Mouse (Mus musculus) stomach, postnatal 0 days (tissue): ENCODE measurements around the gene Pde10a. TPM values are rescaled to one million over a fixed set of nuclear protein-coding genes. Genes with fewer than 3 reads are reported as not detected.

Experiments
- ATAC-seq: fragments of 200-750 bp; cut with Nextera tagmentation; 2 replicates; pipeline ENCODE4 v1.8.0; 2017; ENCODE audit not compliant: low FRiP score, low TSS enrichment
- DNase-seq: peaks from one replicate; pipeline ENCODE4 v3.0.0-alpha.2; 2016; ENCODE audit warnings: low spot score
- H3K27ac ChIP-seq: fragments of 300-500 bp; sonication (generic); replicated peaks from 2 replicates; pipeline ENCODE4 v1.5.1; 2014; ENCODE audit warnings: mild to moderate bottlenecking, control low read depth
- H3K27me3 ChIP-seq: fragments of 300-500 bp; sonication (generic); 2 replicates; pipeline ENCODE4 v1.6.1; 2014; ENCODE audit warnings: low read length; ENCODE audit not compliant: control insufficient read depth, insufficient read depth
- H3K36me3 ChIP-seq: fragments of 300-500 bp; sonication (generic); 2 replicates; pipeline ENCODE4 v1.6.1; 2014; ENCODE audit warnings: low read length, mixed read lengths; ENCODE audit not compliant: control insufficient read depth, insufficient read depth
- H3K4me1 ChIP-seq: fragments of 300-500 bp; sonication (generic); replicated peaks from 2 replicates; pipeline ENCODE4 v1.6.1; 2014; ENCODE audit warnings: antibody characterized with exemption; ENCODE audit not compliant: control insufficient read depth, insufficient read depth
- H3K4me2 ChIP-seq: fragments of 300-500 bp; sonication (generic); replicated peaks from 2 replicates; pipeline ENCODE4 v1.6.1; 2014; ENCODE audit warnings: low read depth, mild to moderate bottlenecking, control low read depth, moderate library complexity
- H3K4me3 ChIP-seq: fragments of 300-500 bp; sonication (generic); 2 replicates; pipeline ENCODE4 v1.5.1; 2014; ENCODE audit warnings: low read depth, low read length, control low read depth
- H3K9ac ChIP-seq: fragments of 300-500 bp; sonication (generic); 2 replicates; pipeline ENCODE4 v1.6.1; 2014; ENCODE audit warnings: mild to moderate bottlenecking, low read length, control low read depth, mixed read lengths
- H3K9me3 ChIP-seq: fragments of 300-500 bp; sonication (generic); 2 replicates; pipeline ENCODE4 v1.6.1; 2016; ENCODE audit warnings: low read length; ENCODE audit not compliant: control insufficient read depth
- CTCF ChIP-seq: IDR thresholded peaks from 2 replicates; pipeline ENCODE4 v1.5.1; 2016; ENCODE audit warnings: antibody characterized with exemption, low read depth, mild to moderate bottlenecking, moderate library complexity
- EP300 ChIP-seq: optimal IDR thresholded peaks from 2 replicates; pipeline ENCODE3; 2016; ENCODE audit warnings: antibody characterized with exemption
- WGBS: fragments of 180-500 bp; shearing (Covaris S2); extraction: QIAGEN DNeasy Blood & Tissue Kit; methylation state at CpG from one replicate; pipeline ENCODE4 v1.1.7; 2014; 5-methylcytosine and 5-hydroxymethylcytosine counted together
- polyA plus RNA-seq: library from polyadenylated mRNA; unstranded; fragments of >200 nt; fragmentation: Nextera tagmentation; extraction: Ambion mirVana; gene quantifications from 2 replicates; pipeline ENCODE4 v1.2.1, GENCODE M21; 2015

Pde10a gene
- polyA plus RNA-seq, 1 experiment from 2014 or later = 0.69 TPM

DNA sequence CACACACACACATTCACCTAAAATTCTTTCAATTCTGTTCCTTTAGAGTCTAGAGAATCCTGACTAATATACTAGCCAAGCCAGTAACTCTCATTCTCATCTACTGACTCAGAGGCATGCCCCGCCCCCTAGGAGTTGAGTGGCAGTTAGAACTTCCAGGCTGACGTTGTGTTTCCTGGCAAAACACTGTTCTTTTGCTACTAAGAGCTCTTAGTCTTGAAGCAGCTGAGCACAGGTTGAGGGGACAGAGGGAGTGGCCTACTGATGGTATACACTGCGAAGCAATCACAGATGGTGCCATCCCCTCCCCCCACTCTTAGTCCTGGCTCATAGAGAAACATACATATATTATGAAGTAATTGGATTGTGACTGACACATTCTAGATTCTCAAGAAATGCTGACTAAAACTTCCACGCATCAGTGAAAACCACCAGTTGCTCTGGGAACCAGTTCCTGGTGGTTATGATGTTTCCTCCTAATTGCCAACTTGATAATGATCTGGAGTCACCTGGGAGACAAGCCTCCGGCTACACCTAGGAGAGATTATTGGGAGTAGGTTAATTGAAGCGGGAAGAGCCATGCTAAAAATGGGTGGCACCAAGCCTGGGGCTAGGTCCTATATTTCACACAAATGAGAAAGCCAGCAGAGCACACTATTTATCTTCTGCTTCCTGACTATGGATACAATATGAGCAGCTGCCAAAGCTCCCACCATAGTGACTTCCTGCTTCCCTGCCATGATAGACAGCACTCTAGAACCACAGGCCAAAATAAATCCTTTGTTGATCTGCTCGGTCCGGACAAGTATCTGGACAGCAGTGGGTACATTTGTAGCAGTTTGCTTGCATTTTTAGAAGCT is 339.7 kb downstream of the Pde10a start:
- Histone ChIP-seq H3K36me3 (no peaks in the 10 kb centered on the region), H3K4me3 (no peak overlapping the region), H3K27me3 (no peaks in the 10 kb centered on the region), H3K4me2 (no peak overlapping the region), H3K27ac (no peak overlapping the region), H3K9me3 (no peaks in the 10 kb centered on the region), H3K4me1 (no peaks in the 10 kb centered on the region), H3K9ac (no peak overlapping the region)
- peak; percentile 32; the same call in 1 of the 2 replicates for ATAC-seq
- peak; percentile 43 for DNase-seq
- no peak for TF ChIP-seq CTCF
- TF ChIP-seq EP300 = no peak
- 66% methylated on average over 8 of the region's 8 CpGs for WGBS

DNA sequence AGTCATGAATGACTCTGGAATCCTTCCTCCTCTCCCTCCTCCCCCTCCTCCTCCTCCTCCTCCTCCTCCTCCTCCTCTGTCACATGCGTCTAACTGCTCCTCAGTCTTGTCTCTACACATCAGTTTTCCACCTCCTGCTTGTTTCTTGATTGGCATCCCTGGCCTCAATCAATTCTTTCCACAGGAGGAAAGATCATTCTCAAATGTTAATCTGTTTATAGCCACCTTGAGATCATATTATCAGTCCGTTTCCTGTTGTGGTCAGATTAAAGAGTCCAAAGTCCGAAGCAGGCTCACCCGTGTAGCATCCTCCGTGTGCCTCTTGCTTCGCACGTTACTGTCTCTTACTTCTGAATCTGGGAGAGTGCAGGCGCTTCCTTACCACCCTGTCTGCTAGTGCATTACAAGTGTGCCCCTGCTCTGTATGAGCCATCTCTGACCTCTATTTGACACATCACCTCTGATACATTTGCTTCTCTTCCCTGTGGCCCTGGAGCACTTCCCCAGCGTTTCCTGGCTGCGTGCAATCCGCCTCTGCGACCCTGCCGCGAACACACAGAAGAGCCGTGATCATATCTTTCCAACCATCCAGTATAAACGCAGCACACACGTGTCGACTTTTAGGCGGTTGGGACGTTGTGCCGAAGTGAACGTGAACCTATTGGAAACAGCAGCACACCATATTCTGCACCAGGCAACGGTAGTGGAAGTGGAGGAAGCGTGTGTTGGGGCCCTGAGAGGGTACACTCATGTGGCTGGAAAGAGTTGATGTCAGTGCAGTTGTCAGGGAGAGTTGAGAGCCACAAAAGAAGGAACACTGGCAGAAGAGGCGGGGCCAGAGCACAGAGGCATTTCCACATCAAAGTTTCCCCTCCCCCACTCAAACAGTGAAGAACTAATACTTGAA is 342.4 kb downstream of the Pde10a start:
- H3K27me3 ChIP-seq = no peaks in the 10 kb centered on the region
- ATAC-seq = no peak

DNA sequence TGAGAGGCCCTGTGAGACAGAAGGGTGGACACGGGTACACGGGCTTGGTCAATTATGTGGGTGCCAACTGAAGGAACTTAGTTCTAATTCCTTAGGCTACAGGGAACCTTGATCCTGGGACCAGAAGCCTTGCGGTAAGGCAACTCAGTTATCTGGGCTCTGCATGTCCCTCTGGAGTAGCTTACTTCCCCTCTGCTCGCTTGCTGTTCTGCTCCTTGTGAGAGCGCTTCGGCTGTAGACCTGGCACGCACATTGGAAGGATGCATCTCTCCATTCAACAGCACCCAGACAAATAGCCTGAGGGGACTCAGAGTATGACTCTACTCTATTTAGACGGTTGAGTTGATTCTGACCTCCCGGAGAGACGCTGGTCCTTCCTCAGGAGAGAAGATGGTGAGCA is 344.1 kb downstream of the Pde10a start:
- no peak overlapping the region for H3K4me2 ChIP-seq
- H3K27ac ChIP-seq = no peak overlapping the region
- no peaks in the 10 kb centered on the region for H3K9me3 ChIP-seq
- H3K36me3 ChIP-seq = no peaks in the 10 kb centered on the region
- 88% methylated on average over 10 of the region's 10 CpGs for WGBS
- TF ChIP-seq CTCF = no peak
- TF ChIP-seq EP300 = no peak
- no peaks in the 10 kb centered on the region for H3K4me1 ChIP-seq
- H3K27me3 ChIP-seq = no peaks in the 10 kb centered on the region
- H3K9ac ChIP-seq = no peak overlapping the region
- ATAC-seq (no peak), DNase-seq (no peak)
- H3K4me3 ChIP-seq = no peak overlapping the region

More for the DNA sequence above, 342.4 kb downstream of the Pde10a start:
- Histone ChIP-seq H3K36me3 (no peaks in the 10 kb centered on the region), H3K4me3 (no peak overlapping the region), H3K4me2 (no peak overlapping the region), H3K9ac (no peak overlapping the region), H3K4me1 (no peaks in the 10 kb centered on the region), H3K27ac (no peak overlapping the region), H3K9me3 (no peaks in the 10 kb centered on the region)
- TF ChIP-seq CTCF (no peak), EP300 (no peak)
- WGBS = 70% methylated on average over 25 of the region's 25 CpGs
- DNase-seq = no peak

DNA sequence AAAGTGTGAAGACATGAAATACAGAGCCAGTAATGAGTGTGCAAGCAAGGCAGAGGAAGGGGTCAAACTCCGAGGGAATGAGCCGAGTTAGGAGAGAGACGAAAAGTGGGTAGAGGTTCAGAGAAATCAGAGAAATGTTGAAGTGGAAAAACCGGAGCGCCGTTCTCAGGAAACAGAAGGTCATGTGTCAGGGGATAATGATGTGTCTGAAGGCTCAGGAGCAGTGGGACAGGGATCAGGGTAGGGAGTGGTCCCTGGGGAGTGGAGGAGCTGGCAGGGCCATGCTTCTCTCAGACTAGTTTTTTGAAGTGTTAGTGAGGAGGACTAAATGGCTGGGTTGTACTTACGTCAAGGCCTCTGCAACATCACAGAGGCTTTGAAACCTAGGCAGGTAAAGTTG is 345.7 kb downstream of the Pde10a start:
- Histone ChIP-seq H3K4me1 (no peaks in the 10 kb centered on the region), H3K4me3 (no peak overlapping the region), H3K27ac (no peak overlapping the region), H3K36me3 (no peaks in the 10 kb centered on the region), H3K27me3 (no peaks in the 10 kb centered on the region), H3K9ac (no peak overlapping the region), H3K4me2 (no peak overlapping the region), H3K9me3 (no peaks in the 10 kb centered on the region)
- no peak for ATAC-seq
- no peak for TF ChIP-seq CTCF
- TF ChIP-seq EP300 = no peak
- DNase-seq = no peak
- 80% methylated on average over 7 of the region's 7 CpGs for WGBS

DNA sequence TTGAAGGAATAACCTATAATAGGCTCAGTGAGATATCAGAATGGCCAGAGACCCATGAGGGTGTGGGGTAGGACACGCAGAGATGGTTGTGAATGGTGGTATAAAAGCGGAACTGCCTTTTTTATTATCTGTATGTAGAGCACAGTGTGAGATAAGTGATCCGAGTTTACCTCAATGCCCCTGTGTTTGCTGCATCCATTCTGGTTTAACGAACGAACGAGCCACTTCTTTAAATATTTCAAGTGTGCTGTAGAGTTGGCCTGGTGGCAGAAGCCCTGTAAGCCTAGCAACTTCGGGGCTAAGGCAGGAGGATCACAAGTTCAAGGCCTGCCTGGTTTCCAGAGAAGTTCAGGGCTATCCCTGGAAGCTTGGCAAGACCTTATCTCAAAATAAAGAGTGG is 346.2 kb downstream of the Pde10a start:
- H3K4me1 ChIP-seq = no peaks in the 10 kb centered on the region
- DNase-seq = no peak
- TF ChIP-seq CTCF = no peak
- TF ChIP-seq EP300 = no peak
- no peaks in the 10 kb centered on the region for H3K27me3 ChIP-seq
- no peak overlapping the region for H3K4me2 ChIP-seq
- H3K4me3 ChIP-seq = no peak overlapping the region
- H3K27ac ChIP-seq = no peak overlapping the region
- no peak overlapping the region for H3K9ac ChIP-seq
- no peak for ATAC-seq
- H3K9me3 ChIP-seq = no peaks in the 10 kb centered on the region
- WGBS = 74% methylated on average over 7 of the region's 7 CpGs
- no peaks in the 10 kb centered on the region for H3K36me3 ChIP-seq
